In the genomic region with DNA sequence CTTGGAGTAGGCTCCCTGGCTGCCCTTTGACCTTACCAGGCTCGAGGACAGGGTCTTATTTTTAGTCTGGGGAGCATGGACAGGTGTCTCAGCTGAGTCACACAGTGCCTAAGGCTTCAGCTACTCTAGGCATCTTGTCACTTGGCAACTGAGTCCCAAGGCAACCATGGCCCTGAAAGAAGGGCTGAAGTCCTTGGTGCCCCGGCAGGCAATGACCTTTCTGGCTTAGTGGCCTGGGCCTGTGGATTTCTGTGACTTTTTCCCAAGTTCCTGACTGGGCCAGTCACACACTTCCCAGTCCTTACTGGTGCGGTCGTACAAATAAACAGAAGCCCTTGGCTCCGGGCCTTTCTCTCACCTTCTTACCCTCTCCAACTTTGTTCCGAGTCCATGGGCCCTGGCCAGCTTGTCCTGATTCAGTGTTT, we compare ENCODE assay signal across 8 mouse cellular contexts. TPM values are rescaled to one million over a fixed set of nuclear protein-coding genes. Genes with fewer than 3 reads are reported as not detected.
DNase-seq lines count a peak whose midpoint lies in the region; ATAC-seq lines count a peak whose summit lies in the region.

No protein-coding gene starts in this region.

- no peaks in the 10 kb centered on the region for H3K9me3 ChIP-seq in forebrain, embryonic 10.5 days
- H3K9me3 ChIP-seq in intestine, embryonic 16.5 days (ENCODE audit: control insufficient read depth, low read length): no peaks in the 10 kb centered on the region
- H3K9me3 ChIP-seq in midbrain, embryonic 12.5 days: no peaks in the 10 kb centered on the region

- ATAC-seq in intestine, embryonic 16.5 days: no peak
- no peak for ATAC-seq in midbrain, embryonic 12.5 days (ENCODE audit: low FRiP score, low read depth)
- no peak for ATAC-seq in granulocyte monocyte progenitor cell, adult 5-6 weeks (replicated peaks; ENCODE audit: poor library complexity, severe bottlenecking)

- 0 out of 2 replicates have a peak overlapping the region, but pooled peaks have one; percentile 89 for H3K9ac ChIP-seq in intestine, embryonic 16.5 days (ENCODE audit: low read depth, low read length)
- no peak overlapping the region for H3K9ac ChIP-seq in midbrain, embryonic 12.5 days (replicated peaks)

- DNase-seq in lung, adult 18-20 months: peak; percentile 78 to 82
- no peak for DNase-seq in lung, postnatal 10 days
- DNase-seq in forebrain, embryonic 10.5 days (ENCODE audit: extremely low spot score, low spot score): no peak
- no peak for DNase-seq in embryo, embryonic 9.5 days (ENCODE audit: extremely low spot score)
- DNase-seq in right cerebral cortex, adult 18-20 months: no peak

- H3K4me1 ChIP-seq in forebrain, embryonic 10.5 days: peaks cover 36% of the 10 kb centered on the region
- H3K4me1 ChIP-seq in intestine, embryonic 16.5 days (ENCODE audit: control insufficient read depth, insufficient read depth, low read length): peaks cover 22% of the 10 kb centered on the region
- H3K4me1 ChIP-seq in midbrain, embryonic 12.5 days: peaks cover 31% of the 10 kb centered on the region

- 0 out of 2 replicates have a peak overlapping the region, but pooled peaks have one; percentile 92 for H3K27ac ChIP-seq in forebrain, embryonic 10.5 days
- no peak overlapping the region for H3K27ac ChIP-seq in intestine, embryonic 16.5 days (ENCODE audit: low read length)
- H3K27ac ChIP-seq in midbrain, embryonic 12.5 days (replicated peaks): no peak overlapping the region

- no peaks in the 10 kb centered on the region for H3K27me3 ChIP-seq in forebrain, embryonic 10.5 days (ENCODE audit: poor library complexity, severe bottlenecking)
- no peaks in the 10 kb centered on the region for H3K27me3 ChIP-seq in intestine, embryonic 16.5 days (replicated peaks; ENCODE audit: control insufficient read depth, insufficient read depth, low read length)
- no peaks in the 10 kb centered on the region for H3K27me3 ChIP-seq in midbrain, embryonic 12.5 days

- H3K4me2 ChIP-seq in intestine, embryonic 16.5 days (ENCODE audit: low read depth, low read length): peak overlapping the region; percentile 67; the same call in 1 of the 2 replicates
- H3K4me2 ChIP-seq in midbrain, embryonic 12.5 days (replicated peaks): peak overlapping the region; percentile 75

- H3K4me3 ChIP-seq in forebrain, embryonic 10.5 days: peak overlapping the region; percentile 91
- H3K4me3 ChIP-seq in intestine, embryonic 16.5 days (ENCODE audit: low read length): no peak overlapping the region
- H3K4me3 ChIP-seq in midbrain, embryonic 12.5 days: peak overlapping the region; percentile 91

- peaks cover 47% of the 10 kb centered on the region for H3K36me3 ChIP-seq in forebrain, embryonic 10.5 days (replicated peaks)
- H3K36me3 ChIP-seq in intestine, embryonic 16.5 days (ENCODE audit: control insufficient read depth, insufficient read depth, low read length): peaks cover 6% of the 10 kb centered on the region
- peaks cover 40% of the 10 kb centered on the region for H3K36me3 ChIP-seq in midbrain, embryonic 12.5 days

- WGBS in forebrain, embryonic 10.5 days: 80% methylated on average over 6 of the region's 6 CpGs
- whole genome bisulfite sequencing in intestine, embryonic 16.5 days: 73% methylated on average over 6 of the region's 6 CpGs
- WGBS in midbrain, embryonic 12.5 days: 82% methylated on average over 6 of the region's 6 CpGs

RNA-seq across cellular contexts. Expression of a gene that starts 1.0 kb away (rescaled TPM):
- polyA plus RNA-seq in forebrain, embryonic 10.5 days (2016; fragmentation: Nextera tagmentation; extraction: Ambion mirVana): 13.5 and 14.5 TPM in 2 replicates
- polyA plus RNA-seq in intestine, embryonic 16.5 days (2015; fragmentation: Nextera tagmentation; extraction: Ambion mirVana): 9.8 and 10.7 TPM in 2 replicates
- polyA plus RNA-seq in midbrain, embryonic 12.5 days (2016; fragmentation: Nextera tagmentation; extraction: Ambion mirVana): 14.3 and 15.2 TPM in 2 replicates
- total RNA-seq in granulocyte monocyte progenitor cell, adult 5-6 weeks (2014; fragmentation: Nextera tagmentation): 4.1 and 6.4 TPM in 2 replicates
- total RNA-seq in granulocyte monocyte progenitor cell, adult 5-6 weeks (2017): 4.4 and 4.7 TPM in 2 replicates

RNA-seq across cellular contexts. Expression of a gene that starts 2.2 kb away (rescaled TPM):
- 77.6 and 84.1 TPM in 2 replicates for polyA plus RNA-seq in forebrain, embryonic 10.5 days (2016; fragmentation: Nextera tagmentation; extraction: Ambion mirVana)
- polyA plus RNA-seq in intestine, embryonic 16.5 days (2015; fragmentation: Nextera tagmentation; extraction: Ambion mirVana): 81.3 and 81.6 TPM in 2 replicates
- 76.1 and 76.9 TPM in 2 replicates for polyA plus RNA-seq in midbrain, embryonic 12.5 days (2016; fragmentation: Nextera tagmentation; extraction: Ambion mirVana)
- total RNA-seq in granulocyte monocyte progenitor cell, adult 5-6 weeks (2014; fragmentation: Nextera tagmentation): 50.5 and 55.7 TPM in 2 replicates
- 135 and 142 TPM in 2 replicates for total RNA-seq in granulocyte monocyte progenitor cell, adult 5-6 weeks (2017)

RNA-seq across cellular contexts. Expression of a gene that starts 29.7 kb away (rescaled TPM):
- polyA plus RNA-seq in forebrain, embryonic 10.5 days (2016; fragmentation: Nextera tagmentation; extraction: Ambion mirVana): 144 and 148 TPM in 2 replicates
- 30.3 TPM in 2 replicates for polyA plus RNA-seq in intestine, embryonic 16.5 days (2015; fragmentation: Nextera tagmentation; extraction: Ambion mirVana)
- polyA plus RNA-seq in midbrain, embryonic 12.5 days (2016; fragmentation: Nextera tagmentation; extraction: Ambion mirVana): 135 TPM in 2 replicates
- 11.2 and 11.8 TPM in 2 replicates for total RNA-seq in granulocyte monocyte progenitor cell, adult 5-6 weeks (2014; fragmentation: Nextera tagmentation)
- 3.2 TPM in 2 replicates for total RNA-seq in granulocyte monocyte progenitor cell, adult 5-6 weeks (2017)

RNA-seq across cellular contexts. Expression of a gene that starts 47.9 kb away (rescaled TPM):
- 28.3 and 28.9 TPM in 2 replicates for polyA plus RNA-seq in forebrain, embryonic 10.5 days (2016; fragmentation: Nextera tagmentation; extraction: Ambion mirVana)
- 9.2 and 10.4 TPM in 2 replicates for polyA plus RNA-seq in intestine, embryonic 16.5 days (2015; fragmentation: Nextera tagmentation; extraction: Ambion mirVana)
- polyA plus RNA-seq in midbrain, embryonic 12.5 days (2016; fragmentation: Nextera tagmentation; extraction: Ambion mirVana): 17.8 and 20.5 TPM in 2 replicates
- total RNA-seq in granulocyte monocyte progenitor cell, adult 5-6 weeks (2014; fragmentation: Nextera tagmentation): 17.7 and 25.5 TPM in 2 replicates
- 23.8 and 28.9 TPM in 2 replicates for total RNA-seq in granulocyte monocyte progenitor cell, adult 5-6 weeks (2017)

RNA-seq across cellular contexts. Expression of a gene that starts 48.1 kb away (rescaled TPM):
- polyA plus RNA-seq in forebrain, embryonic 10.5 days (2016; fragmentation: Nextera tagmentation; extraction: Ambion mirVana): 9.2 and 10.0 TPM in 2 replicates
- 5.9 and 7.5 TPM in 2 replicates for polyA plus RNA-seq in intestine, embryonic 16.5 days (2015; fragmentation: Nextera tagmentation; extraction: Ambion mirVana)
- 11.3 and 11.6 TPM in 2 replicates for polyA plus RNA-seq in midbrain, embryonic 12.5 days (2016; fragmentation: Nextera tagmentation; extraction: Ambion mirVana)
- total RNA-seq in granulocyte monocyte progenitor cell, adult 5-6 weeks (2014; fragmentation: Nextera tagmentation): 29.0 and 36.9 TPM in 2 replicates
- total RNA-seq in granulocyte monocyte progenitor cell, adult 5-6 weeks (2017): 14.1 and 14.8 TPM in 2 replicates

Comparison
In these comparisons a context has a peak if more than half of its experiments do, and no peak if none do; other contexts are left out.
1. DNase-seq: peak in lung, adult 18-20 months (2 of 2); none in lung, postnatal 10 days (single experiment), forebrain, embryonic 10.5 days (single experiment), embryo, embryonic 9.5 days (single experiment) and right cerebral cortex, adult 18-20 months (single experiment).